Mouse (Mus musculus) 416B (cell line): ENCODE data around the gene Ms4a4c.
"Not testable (repeated sequence)": the region's sequence is repeated elsewhere in the genome, so short reads cannot be mapped to it uniquely, and the experiment has no call there.

Experiments
- DNase-seq: peaks from one replicate; pipeline ENCODE4 v3.0.0; 2011; ENCODE audit warnings: low read depth

The Ms4a4c gene

GRCm38 (mm10) chr19:11404527-11404926, at the start of gene Ms4a4c:
Gene Ms4a4c, plus strand, starts transcription at chr19:11404770.
- no peak for DNase-seq

DNA sequence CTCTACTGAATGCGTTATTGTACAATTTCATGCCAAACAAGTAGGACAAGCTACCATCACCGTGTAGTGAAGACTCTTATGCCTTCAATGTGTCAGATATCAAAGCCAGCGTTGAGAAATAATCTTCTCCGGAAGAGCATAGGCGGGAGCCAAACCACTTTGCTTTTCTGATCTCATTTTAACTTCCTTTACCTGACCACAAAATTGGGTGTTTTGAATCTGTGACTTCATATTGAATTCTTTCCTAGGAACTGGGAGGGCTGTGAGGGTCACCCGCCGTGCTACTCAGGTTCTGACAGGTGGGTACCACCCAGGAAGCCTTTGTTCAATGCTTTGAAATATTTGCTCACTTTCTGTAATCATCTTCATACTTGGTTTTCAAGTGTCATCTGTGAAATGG, 48.8 kb upstream of the Ms4a4c start:
- DNase-seq: peak; percentile 51

DNA sequence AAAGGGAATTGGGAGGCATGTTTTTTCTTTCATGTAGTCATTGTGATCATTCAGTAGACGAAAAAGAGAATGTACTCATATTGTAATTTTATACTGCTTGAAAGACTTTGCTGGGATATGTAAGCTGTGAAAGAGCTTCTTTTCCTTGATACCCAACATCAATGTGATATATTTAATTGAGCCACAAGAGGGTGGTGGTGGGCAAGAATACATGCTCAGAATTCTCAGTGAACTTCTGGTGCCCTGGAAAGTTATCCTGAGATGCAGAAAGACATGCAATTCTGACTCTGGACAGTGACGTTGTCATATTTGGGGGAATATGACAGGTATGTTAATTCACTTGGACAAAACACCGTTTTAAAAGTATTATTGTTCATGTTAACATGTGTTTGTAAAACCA, 44.5 kb upstream of the Ms4a4c start:
- DNase-seq: peak; percentile 9

GRCm38 (mm10) chr19:11362002-11362401, 42.6 kb upstream of the Ms4a4c start:
- DNase-seq: no peak

GRCm38 (mm10) chr19:11368310-11368709, 36.3 kb upstream of the Ms4a4c start:
- no peak for DNase-seq

DNA sequence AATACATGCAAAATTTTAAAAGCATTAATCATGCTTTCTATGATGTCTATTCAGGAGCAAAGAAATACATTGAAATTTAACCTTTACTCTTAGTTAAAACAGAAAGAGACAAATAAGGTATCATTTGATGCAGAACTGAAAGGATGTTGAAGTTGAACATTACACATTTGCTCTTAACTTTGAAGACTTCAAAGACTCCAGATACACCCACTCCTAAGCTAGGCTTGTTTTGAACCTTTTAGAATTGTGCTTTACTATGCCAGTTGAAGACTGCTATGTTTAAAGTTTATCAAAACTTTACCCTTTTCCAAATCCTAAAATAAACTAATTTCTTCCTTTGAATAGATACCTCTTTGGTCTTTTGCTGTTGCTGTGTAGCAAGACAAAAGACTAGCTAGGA, 33.4 kb upstream of the Ms4a4c start:
- no peak for DNase-seq

DNA sequence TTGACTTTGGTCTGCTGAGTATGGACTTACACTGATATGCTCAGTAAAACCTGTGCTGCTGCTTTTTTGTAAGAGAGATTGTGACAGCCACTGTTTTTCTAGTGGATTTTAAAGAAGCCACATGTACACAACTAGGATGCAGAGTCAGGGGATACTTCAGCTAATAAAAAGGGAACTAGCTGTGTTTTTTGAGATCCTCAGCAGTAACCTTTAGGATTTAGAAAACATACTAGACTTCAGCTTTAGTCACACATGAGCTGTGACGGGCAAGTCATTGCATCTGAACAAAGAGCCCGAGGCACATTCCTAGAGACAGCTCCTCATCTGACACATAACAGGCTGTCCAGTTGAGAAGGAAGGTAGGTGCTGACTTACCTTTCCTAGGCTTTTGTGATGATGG, 29.3 kb upstream of the Ms4a4c start, which contains the start of gene Ms4a4a:
Gene Ms4a4a, plus strand, starts transcription at position 251 of the 400 bp plus-strand sequence.
- no peak for DNase-seq

GRCm38 (mm10) chr19:11376399-11376798, 28.2 kb upstream of the Ms4a4c start:
- DNase-seq: peak; percentile 2

- no peak for DNase-seq
These were observed 17.5 kb upstream of the Ms4a4c start for GRCm38 (mm10) chr19:11387109-11387508.

GRCm38 (mm10) chr19:11387685-11388084, 16.9 kb upstream of the Ms4a4c start:
- no peak for DNase-seq

DNA sequence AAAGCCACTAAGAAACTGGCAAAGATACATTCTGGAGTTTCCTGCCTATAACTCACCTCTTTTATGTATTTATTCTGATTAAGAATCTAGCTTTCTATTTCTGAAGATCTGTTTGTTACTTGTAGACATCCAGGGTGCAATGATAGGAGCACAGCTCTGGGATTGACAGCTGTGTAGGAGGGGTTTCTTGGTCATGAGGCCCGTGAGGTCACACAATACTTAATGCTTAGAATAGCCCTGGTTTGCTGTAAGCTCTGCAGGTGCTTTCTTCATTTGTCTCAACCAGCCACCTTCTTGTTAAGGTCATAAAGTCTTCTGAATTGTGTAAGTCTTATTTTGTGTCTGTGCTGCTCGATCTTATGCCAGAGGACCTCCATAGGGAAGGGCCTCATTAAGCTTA, 15.6 kb upstream of the Ms4a4c start:
- DNase-seq: no peak

DNA sequence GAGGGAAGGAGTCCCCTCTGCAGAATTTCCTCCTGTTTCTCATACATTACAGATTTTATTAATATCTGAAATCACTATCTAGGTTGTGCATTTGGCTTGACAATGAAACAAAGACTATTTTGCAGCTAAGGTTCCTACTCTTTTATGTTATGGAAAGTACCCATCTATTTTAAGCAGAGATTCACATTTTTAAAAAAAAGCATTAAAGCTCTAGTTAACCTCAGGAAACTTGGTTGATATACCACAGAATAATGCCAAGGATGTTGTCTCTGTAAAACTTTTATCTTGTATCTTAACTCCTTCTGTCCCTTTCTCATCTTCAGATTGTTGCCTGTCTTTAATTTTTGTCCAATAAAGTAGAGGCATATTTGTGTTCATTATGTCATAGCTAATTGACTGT, 8.8 kb upstream of the Ms4a4c start:
- no peak for DNase-seq

- no peak for DNase-seq
These were observed 2.9 kb downstream of the Ms4a4c start for GRCm38 (mm10) chr19:11407428-11407827.

- no peak for DNase-seq
These were observed 4.0 kb downstream of the Ms4a4c start for GRCm38 (mm10) chr19:11408591-11408990.

- DNase-seq: peak; percentile 4
These were observed 7.1 kb downstream of the Ms4a4c start for GRCm38 (mm10) chr19:11411640-11412039.

- DNase-seq: no peak
These were observed 9.5 kb downstream of the Ms4a4c start for GRCm38 (mm10) chr19:11414084-11414483.

DNA sequence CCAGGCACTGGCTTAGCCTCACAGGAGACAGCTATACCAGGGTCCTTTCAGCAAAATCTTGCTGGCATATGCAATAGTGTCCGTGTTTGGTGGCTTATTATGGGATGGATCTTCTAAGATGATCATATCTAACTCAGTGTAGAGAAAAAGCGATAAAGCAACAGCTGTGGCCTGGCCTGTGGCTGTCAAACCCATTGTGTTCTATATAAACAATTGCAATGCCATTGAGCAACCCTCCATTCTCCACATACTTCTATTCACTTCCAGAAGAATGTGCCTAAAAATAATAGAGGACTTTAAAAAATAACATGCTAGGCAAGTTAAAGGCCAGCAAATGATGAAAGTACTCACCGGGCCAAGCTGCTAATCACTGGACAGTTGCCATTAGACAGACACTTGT, 11.0 kb downstream of the Ms4a4c start:
- DNase-seq: no peak

DNA sequence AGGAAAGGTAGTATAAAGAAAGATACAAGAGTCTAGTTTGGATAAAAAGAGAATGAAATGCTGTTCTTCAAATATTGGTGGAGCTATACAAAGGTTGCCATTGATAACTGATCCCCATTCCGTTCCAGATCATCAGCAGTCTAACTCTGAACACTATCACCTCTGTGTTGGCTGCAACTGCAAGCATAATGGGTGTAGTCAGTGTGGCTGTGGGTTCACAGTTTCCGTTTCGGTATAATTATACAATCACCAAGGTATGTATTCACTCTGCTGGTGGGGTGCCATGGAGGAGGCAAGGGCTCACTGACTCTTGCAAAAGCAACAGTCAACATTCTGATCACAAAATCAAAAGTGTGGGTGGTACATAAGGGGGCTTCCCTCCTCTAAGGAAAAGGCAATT, 14.3 kb downstream of the Ms4a4c start:
- DNase-seq: not testable (repeated sequence)

GRCm38 (mm10) chr19:11431209-11431608, 26.6 kb downstream of the Ms4a4c start:
- DNase-seq: peak; percentile 49

DNA sequence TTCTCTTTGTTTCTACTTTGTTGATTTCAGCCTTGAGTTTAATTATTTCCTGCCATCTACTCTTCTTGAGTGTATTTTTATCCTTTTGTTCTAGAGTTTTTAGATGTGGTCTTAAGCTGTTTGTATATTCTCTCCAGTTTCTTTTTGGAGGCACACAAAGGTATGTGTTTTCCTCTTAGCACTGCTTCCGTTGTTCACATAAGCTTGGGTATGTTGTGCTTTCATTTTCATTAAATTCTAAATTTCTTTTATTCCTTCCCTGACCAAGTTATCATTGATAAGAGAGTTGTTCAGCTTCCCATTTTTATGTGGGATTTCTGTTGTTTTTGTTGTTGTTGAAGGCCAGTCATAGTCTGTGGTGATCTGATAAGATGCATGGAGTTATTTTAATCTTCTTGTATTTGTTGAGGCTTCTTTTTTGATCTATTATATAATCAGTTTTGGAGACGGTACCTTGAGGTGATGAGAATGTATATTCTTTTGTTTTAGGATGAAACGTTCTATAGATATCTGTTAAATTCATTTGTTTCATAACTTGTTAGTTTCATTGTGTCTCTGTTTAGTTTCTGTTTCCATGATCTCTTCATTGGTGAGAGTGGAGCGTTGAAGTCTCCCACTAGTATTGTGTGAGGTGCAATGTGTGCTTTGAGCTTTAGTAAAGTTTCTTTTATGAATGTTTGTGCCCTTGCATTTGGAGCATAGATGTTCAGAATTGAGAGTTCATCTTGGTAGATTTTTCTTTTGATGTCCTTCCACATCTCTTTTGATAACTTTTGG, 30.7 kb downstream of the Ms4a4c start:
- no peak for DNase-seq

DNA sequence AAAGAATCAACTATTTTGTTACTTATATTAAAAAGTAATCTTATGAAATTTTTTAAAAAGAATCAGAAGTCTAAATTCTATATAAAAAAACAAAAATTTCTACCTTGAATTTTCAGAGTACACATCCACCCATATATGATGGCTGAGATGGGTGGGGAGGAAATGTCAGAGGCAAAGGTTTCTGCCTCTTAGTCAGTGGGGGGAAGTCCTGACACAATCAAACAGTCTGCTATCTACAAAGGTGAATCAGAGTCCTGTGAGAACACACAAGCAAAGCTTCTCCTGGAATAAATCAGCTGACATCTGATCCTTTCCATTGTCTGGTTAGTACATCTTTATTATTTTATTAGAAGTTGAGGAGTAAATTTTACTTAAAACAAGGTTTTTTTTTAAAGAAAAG, 38.8 kb downstream of the Ms4a4c start, which contains the start of gene Ms4a4b:
Gene Ms4a4b, plus strand, starts transcription at position 216 of the 400 bp plus-strand sequence.
- no peak for DNase-seq

- no peak for DNase-seq
These were observed 39.4 kb downstream of the Ms4a4c start for GRCm38 (mm10) chr19:11443964-11444363.

DNA sequence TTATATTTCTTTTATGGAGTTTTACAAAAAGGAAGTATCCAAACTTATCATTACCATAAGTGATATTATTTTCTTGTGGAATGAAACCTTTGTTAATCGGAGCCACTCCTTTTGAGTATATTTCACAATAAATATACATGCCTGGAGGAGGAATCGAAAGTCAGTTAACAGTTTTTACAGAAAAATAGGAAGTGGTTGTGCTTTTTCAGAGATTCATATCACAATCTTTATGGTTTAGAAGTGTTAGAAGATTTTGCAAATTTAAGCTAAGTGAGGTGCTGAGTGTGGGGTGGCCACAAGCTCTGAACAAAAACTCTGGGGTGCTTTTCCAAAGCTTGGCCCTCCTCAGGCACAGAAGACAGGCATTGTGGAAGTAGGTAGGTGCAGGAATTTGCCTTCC, 42.7 kb downstream of the Ms4a4c start:
- DNase-seq: peak; percentile 34

DNA sequence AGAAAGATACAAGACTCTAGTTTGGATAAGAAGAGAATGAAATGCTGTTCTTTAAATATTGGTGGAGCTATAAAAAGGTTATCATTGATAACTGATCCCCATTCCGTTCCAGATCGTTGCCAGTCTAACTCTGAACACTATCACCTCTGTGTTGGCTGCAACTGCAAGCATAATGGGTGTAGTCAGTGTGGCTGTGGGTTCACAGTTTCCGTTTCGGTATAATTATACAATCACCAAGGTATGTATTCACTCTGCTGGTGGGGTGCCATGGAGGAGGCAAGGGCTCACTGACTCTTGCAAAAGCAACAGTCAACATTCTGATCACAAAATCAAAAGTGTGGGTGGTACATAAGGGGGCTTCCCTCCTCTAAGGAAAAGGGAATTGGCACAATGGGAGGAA, 54.5 kb downstream of the Ms4a4c start:
- not testable (repeated sequence) for DNase-seq
